Mouse (Mus musculus): Measurements from ENCODE around the gene Slc25a41. TPM values are rescaled to one million over a fixed set of nuclear protein-coding genes. Genes with fewer than 3 reads are reported as not detected.

Gene Slc25a41
- polyA plus RNA-seq, 1 experiment from 2014 or later, result 0.20 TPM

DNA sequence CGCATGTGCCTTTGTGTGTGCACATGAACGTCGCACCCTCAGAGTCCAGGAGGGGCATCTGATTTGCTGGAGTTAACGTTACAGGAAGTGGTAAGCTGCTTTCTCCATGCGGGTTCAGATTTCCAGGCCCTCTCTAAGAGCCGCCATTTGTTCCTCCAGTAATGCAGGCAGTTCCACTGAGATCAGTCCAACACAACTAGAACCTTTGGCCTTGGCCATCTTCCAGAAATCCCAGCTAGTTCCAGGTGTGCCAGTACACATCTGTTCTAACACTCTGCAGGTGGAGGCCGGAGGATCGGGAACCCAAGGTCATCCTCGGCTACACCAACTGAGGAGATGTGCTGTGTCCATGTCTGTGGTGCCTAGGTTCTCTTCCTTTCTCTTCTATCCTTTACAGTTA lies 56.6 kb downstream of the Slc25a41 start:
- DNase-seq (ENCODE audit: low spot score), result no peak
- Histone ChIP-seq H3K27ac (ENCODE audit: low read depth, low read length) (no peak overlapping the region), H3K4me1 (ENCODE audit: control insufficient read depth, insufficient read depth, low read length) (no peaks in the 10 kb centered on the region), H3K4me2 (ENCODE audit: low read depth) (no peak overlapping the region), H3K36me3 (ENCODE audit: control insufficient read depth, insufficient read depth, low read length) (no peaks in the 10 kb centered on the region), H3K27me3 (ENCODE audit: control insufficient read depth, insufficient read depth, low read length) (no peaks in the 10 kb centered on the region), H3K9me3 (ENCODE audit: control insufficient read depth, low read length) (no peaks in the 10 kb centered on the region), H3K4me3 (ENCODE audit: low read depth, low read length) (no peak overlapping the region), H3K9ac (ENCODE audit: low read length) (no peak overlapping the region)
- no peak for ATAC-seq (ENCODE audit: insufficient read depth, low FRiP score, low TSS enrichment)
- WGBS, result 85% methylated on average over 9 of the region's 9 CpGs

Other genes starting within 250 kb of the Slc25a41 start
- 3.9 and 4.9 TPM in 2 replicates for gene Rfx2, start 210.6 kb downstream of the Slc25a41 start, polyA plus RNA-seq (2014; fragmentation: Nextera tagmentation; extraction: Ambion mirVana)
- not detected in 2 replicates for gene Acsbg2, start 167.2 kb downstream of the Slc25a41 start, polyA plus RNA-seq (2014; fragmentation: Nextera tagmentation; extraction: Ambion mirVana)
- gene 1700061G19Rik, start 166.2 kb downstream of the Slc25a41 start, polyA plus RNA-seq (2014; fragmentation: Nextera tagmentation; extraction: Ambion mirVana), result 0.25 and 0.41 TPM in 2 replicates
- gene Mllt1, start 106.2 kb downstream of the Slc25a41 start, polyA plus RNA-seq (2014; fragmentation: Nextera tagmentation; extraction: Ambion mirVana), result 31.2 and 36.4 TPM in 2 replicates
- gene Acer1, start 59.5 kb downstream of the Slc25a41 start, polyA plus RNA-seq (2014; fragmentation: Nextera tagmentation; extraction: Ambion mirVana), result not detected in 2 replicates
- gene Clpp, start 51.3 kb downstream of the Slc25a41 start, polyA plus RNA-seq (2014; fragmentation: Nextera tagmentation; extraction: Ambion mirVana), result 142 and 156 TPM in 2 replicates
- 37.0 and 39.8 TPM in 2 replicates for gene Alkbh7, start 44.3 kb downstream of the Slc25a41 start, polyA plus RNA-seq (2014; fragmentation: Nextera tagmentation; extraction: Ambion mirVana)
- gene Pspn, start 41.6 kb downstream of the Slc25a41 start, polyA plus RNA-seq (2014; fragmentation: Nextera tagmentation; extraction: Ambion mirVana), result not detected in 2 replicates
- 78.1 and 85.0 TPM in 2 replicates for gene Gtf2f1, start 30.4 kb downstream of the Slc25a41 start, polyA plus RNA-seq (2014; fragmentation: Nextera tagmentation; extraction: Ambion mirVana)
- not detected in 2 replicates for gene Gm17949, start 30.2 kb downstream of the Slc25a41 start, polyA plus RNA-seq (2014; fragmentation: Nextera tagmentation; extraction: Ambion mirVana)
- 45.4 and 46.2 TPM in 2 replicates for gene Khsrp, start 10.1 kb downstream of the Slc25a41 start, polyA plus RNA-seq (2014; fragmentation: Nextera tagmentation; extraction: Ambion mirVana)
- 1.2 and 1.9 TPM in 2 replicates for gene Crb3, start 17.5 kb upstream of the Slc25a41 start, polyA plus RNA-seq (2014; fragmentation: Nextera tagmentation; extraction: Ambion mirVana)
- 16.8 and 18.5 TPM in 2 replicates for gene Slc25a23, start 18.2 kb upstream of the Slc25a41 start, polyA plus RNA-seq (2014; fragmentation: Nextera tagmentation; extraction: Ambion mirVana)
- gene Dennd1c, start 36.9 kb upstream of the Slc25a41 start, polyA plus RNA-seq (2014; fragmentation: Nextera tagmentation; extraction: Ambion mirVana), result 2.8 and 2.9 TPM in 2 replicates
- gene Tubb4a, start 46.1 kb upstream of the Slc25a41 start, polyA plus RNA-seq (2014; fragmentation: Nextera tagmentation; extraction: Ambion mirVana), result 200 and 229 TPM in 2 replicates
- 6.1 and 6.8 TPM in 2 replicates for gene Tnfsf9, start 63.7 kb upstream of the Slc25a41 start, polyA plus RNA-seq (2014; fragmentation: Nextera tagmentation; extraction: Ambion mirVana)
- gene Cd70, start 108.1 kb upstream of the Slc25a41 start, polyA plus RNA-seq (2014; fragmentation: Nextera tagmentation; extraction: Ambion mirVana), result 0.28 TPM in 1 of 2 replicates, not detected in the other
- 0.28 TPM in 1 of 2 replicates, not detected in the other for gene Tnfsf14, start 152.5 kb upstream of the Slc25a41 start, polyA plus RNA-seq (2014; fragmentation: Nextera tagmentation; extraction: Ambion mirVana)
- gene C3, start 186.5 kb upstream of the Slc25a41 start, polyA plus RNA-seq (2014; fragmentation: Nextera tagmentation; extraction: Ambion mirVana), result 0.49 and 0.66 TPM in 2 replicates
- gene Gpr108, start 206.8 kb upstream of the Slc25a41 start, polyA plus RNA-seq (2014; fragmentation: Nextera tagmentation; extraction: Ambion mirVana), result 24.2 and 29.1 TPM in 2 replicates
- 21.3 and 21.7 TPM in 2 replicates for gene Trip10, start 207.8 kb upstream of the Slc25a41 start, polyA plus RNA-seq (2014; fragmentation: Nextera tagmentation; extraction: Ambion mirVana)
- gene Vav1, start 237.4 kb upstream of the Slc25a41 start, polyA plus RNA-seq (2014; fragmentation: Nextera tagmentation; extraction: Ambion mirVana), result 1.9 and 2.5 TPM in 2 replicates

Data from neural tube, embryonic 11.5 days (tissue).